Mouse (Mus musculus) adrenal gland, postnatal 4 days (tissue): Measurements from ENCODE around the gene Plppr3. TPM values are rescaled to one million over a fixed set of nuclear protein-coding genes. Genes with fewer than 3 reads are reported as not detected.

ENCODE experiments used
- DNase-seq, 2 experiments: peaks; one replicate each; pipeline ENCODE4 v3.0.0; 2021 to 2022; ENCODE audit warnings: low spot score in 2 of 2, mixed read lengths in 2 of 2
- microRNA-seq: library from miRNA; unstranded; fragments of <30 nt; microRNA quantifications from one replicate; pipeline ENCODE4 v1.2.0, GENCODE M21; 2021
- total RNA-seq, 2 experiments: library from RNA; stranded (reverse); gene quantifications; 2 replicates each; pipeline ENCODE4 v1.2.3; 2021

Gene Plppr3
- total RNA-seq, 2 experiments from 2014 or later: 8.6 to 14.8 TPM

GRCm38 (mm10) chr10:79822372-79822771 lies 52.1 kb downstream of the Plppr3 start:
- no peak for DNase-seq

- DNase-seq: no peak
Measured at GRCm38 (mm10) chr10:79821731-79822130, 52.7 kb downstream of the Plppr3 start.

GRCm38 (mm10) chr10:79820782-79821181 lies 53.7 kb downstream of the Plppr3 start, which contains the start of gene Misp:
Gene Misp, plus strand, starts transcription at chr10:79820989.
- DNase-seq: no peak

GRCm38 (mm10) chr10:79820277-79820676 lies 54.2 kb downstream of the Plppr3 start:
- no peak for DNase-seq

GRCm38 (mm10) chr10:79819606-79820005 lies 54.8 kb downstream of the Plppr3 start:
- DNase-seq: no peak

- DNase-seq: no peak
Measured at GRCm38 (mm10) chr10:79818225-79818624, 56.2 kb downstream of the Plppr3 start.

- DNase-seq: no peak
Measured at GRCm38 (mm10) chr10:79817111-79817510, 57.3 kb downstream of the Plppr3 start.

GRCm38 (mm10) chr10:79815671-79816494 lies 58.6 kb downstream of the Plppr3 start:
- no peak for DNase-seq

- DNase-seq: no peak
Measured at GRCm38 (mm10) chr10:79814271-79814842, 60.1 kb downstream of the Plppr3 start.

- DNase-seq: peak; percentile 73 to 84
Measured at GRCm38 (mm10) chr10:79811736-79812637, 62.4 kb downstream of the Plppr3 start.

Small RNAs within 50 kb of the gene (microRNA-seq; reads per million reads assigned to microRNA genes)
- not detected for gene Mir6910

Other genes starting within 250 kb of the Plppr3 start
- gene Shc2, start 236.7 kb downstream of the Plppr3 start, total RNA-seq: 10 to 100 TPM in 1 of 2 experiments, 1 to 10 TPM in 1; 8.9 to 13.3 TPM
- gene Odf3l2, start 228.9 kb downstream of the Plppr3 start, total RNA-seq: not detected
- under 1 TPM; 0.28 to 0.64 TPM for gene Madcam1, start 210.1 kb downstream of the Plppr3 start, total RNA-seq
- gene Tpgs1, start 205.3 kb downstream of the Plppr3 start, total RNA-seq: 10 to 100 TPM; 32.4 to 33.9 TPM
- 10 to 100 TPM; 72.6 to 78.1 TPM for gene Cdc34, start 192.4 kb downstream of the Plppr3 start, total RNA-seq
- 1 to 10 TPM; 1.8 to 2.4 TPM for gene Gzmm, start 185.6 kb downstream of the Plppr3 start, total RNA-seq
- 100 to 1,000 TPM; 504 to 513 TPM for gene Bsg, start 170.1 kb downstream of the Plppr3 start, total RNA-seq
- gene Hcn2, start 158.0 kb downstream of the Plppr3 start, total RNA-seq: 1 to 10 TPM; 8.9 to 9.3 TPM
- 10 to 100 TPM; 61.2 to 68.6 TPM for gene Polrmt, start 128.1 kb downstream of the Plppr3 start, total RNA-seq
- gene Fgf22, start 119.6 kb downstream of the Plppr3 start, total RNA-seq: not detected
- gene Rnf126, start 107.7 kb downstream of the Plppr3 start, total RNA-seq: 10 to 100 TPM; 60.7 to 61.7 TPM
- gene Fstl3, start 97.4 kb downstream of the Plppr3 start, total RNA-seq: 1 to 10 TPM; 6.7 to 7.1 TPM
- under 1 TPM; 0.11 to 0.71 TPM for gene Prss57, start 83.7 kb downstream of the Plppr3 start, total RNA-seq
- gene Palm, start 81.1 kb downstream of the Plppr3 start, total RNA-seq: 100 to 1,000 TPM in 1 of 2 experiments, 10 to 100 TPM in 1; 91.8 to 119 TPM
- 1 to 10 TPM in 1 of 2 experiments, under 1 TPM in 1; 0.20 to 4.2 TPM for gene Misp, start 53.6 kb downstream of the Plppr3 start, total RNA-seq
- gene Ptbp1, start 20.2 kb downstream of the Plppr3 start, total RNA-seq: 100 to 1,000 TPM; 344 to 389 TPM
- gene Prtn3, start 158 bp downstream of the Plppr3 start, total RNA-seq: 1 to 10 TPM; 2.2 to 7.0 TPM
- 1 to 10 TPM in 1 of 2 experiments, under 1 TPM in 1; 0.92 to 5.7 TPM for gene Elane, start 11.6 kb upstream of the Plppr3 start, total RNA-seq
- gene Cfd, start 16.2 kb upstream of the Plppr3 start, total RNA-seq: 10 to 100 TPM; 13.7 to 25.6 TPM
- gene Med16, start 34.3 kb upstream of the Plppr3 start, total RNA-seq: 10 to 100 TPM; 64.1 to 64.7 TPM
- gene Gm26602, start 36.2 kb upstream of the Plppr3 start, total RNA-seq: not detected
- gene Kiss1r, start 42.3 kb upstream of the Plppr3 start, total RNA-seq: 1 to 10 TPM in 1 of 2 experiments, under 1 TPM in 1; 0.87 to 1.6 TPM
- gene R3hdm4, start 46.6 kb upstream of the Plppr3 start, total RNA-seq: 100 to 1,000 TPM; 119 to 133 TPM
- gene Arid3a, start 52.4 kb upstream of the Plppr3 start, total RNA-seq: 10 to 100 TPM; 12.6 to 15.9 TPM
- gene Wdr18, start 85.5 kb upstream of the Plppr3 start, total RNA-seq: 10 to 100 TPM; 42.6 to 45.3 TPM
- under 1 TPM; 0.25 to 0.39 TPM for gene Grin3b, start 96.1 kb upstream of the Plppr3 start, total RNA-seq
- 100 to 1,000 TPM; 146 to 147 TPM for gene Tmem259, start 109.7 kb upstream of the Plppr3 start, total RNA-seq
- gene Cnn2, start 114.0 kb upstream of the Plppr3 start, total RNA-seq: 10 to 100 TPM; 40.9 to 48.7 TPM
- gene Abca7, start 121.9 kb upstream of the Plppr3 start, total RNA-seq: 10 to 100 TPM; 21.9 to 23.0 TPM
- 1 to 10 TPM; 7.1 to 8.5 TPM for gene Arhgap45, start 142.0 kb upstream of the Plppr3 start, total RNA-seq
- gene Polr2e, start 165.2 kb upstream of the Plppr3 start, total RNA-seq: 100 to 1,000 TPM; 103 to 112 TPM
- gene Gpx4, start 172.5 kb upstream of the Plppr3 start, total RNA-seq: 100 to 1,000 TPM; 576 to 622 TPM
- gene Sbno2, start 230.9 kb upstream of the Plppr3 start, total RNA-seq: 10 to 100 TPM; 51.7 to 53.2 TPM
- gene Stk11, start 241.2 kb upstream of the Plppr3 start, total RNA-seq: 100 to 1,000 TPM; 130 to 139 TPM